Mouse (Mus musculus) hindbrain, embryonic 13.5 days (tissue): ENCODE data around the gene Plagl2. TPM values are rescaled to one million over a fixed set of nuclear protein-coding genes. Genes with fewer than 3 reads are reported as not detected.

Experiments used
- ATAC-seq: fragments of 200-750 bp; cut with Nextera tagmentation; 2 replicates; pipeline ENCODE4 v1.8.0; 2017; ENCODE audit warnings: moderate TSS enrichment; ENCODE audit not compliant: low FRiP score
- H3K27ac ChIP-seq: fragments of 300-500 bp; sonication (generic); 2 replicates; pipeline ENCODE4 v1.5.1; 2015; ENCODE audit warnings: inconsistent platforms, mild to moderate bottlenecking, moderate library complexity
- H3K27me3 ChIP-seq: fragments of 300-500 bp; sonication (generic); 2 replicates; pipeline ENCODE4 v1.6.1; 2015; ENCODE audit warnings: mild to moderate bottlenecking, inconsistent platforms
- H3K36me3 ChIP-seq: fragments of 300-500 bp; sonication (generic); 2 replicates; pipeline ENCODE4 v1.6.1; 2015; ENCODE audit warnings: mild to moderate bottlenecking, inconsistent platforms
- H3K4me1 ChIP-seq: fragments of 300-500 bp; sonication (generic); replicated peaks from 2 replicates; pipeline ENCODE4 v1.6.1; 2015; ENCODE audit warnings: inconsistent platforms
- H3K4me2 ChIP-seq: fragments of 300-500 bp; sonication (generic); 2 replicates; pipeline ENCODE4 v1.6.1; 2015; ENCODE audit warnings: inconsistent platforms, mild to moderate bottlenecking, moderate library complexity
- H3K4me3 ChIP-seq: fragments of 300-500 bp; sonication (generic); 2 replicates; pipeline ENCODE4 v1.5.1; 2015; ENCODE audit warnings: mild to moderate bottlenecking, inconsistent platforms
- H3K9ac ChIP-seq: fragments of 300-500 bp; sonication (generic); 2 replicates; pipeline ENCODE4 v1.6.1; 2015; ENCODE audit warnings: mild to moderate bottlenecking, inconsistent platforms
- H3K9me3 ChIP-seq: fragments of 300-500 bp; sonication (generic); 2 replicates; pipeline ENCODE4 v1.6.1; 2016; ENCODE audit warnings: inconsistent platforms
- WGBS: fragments of 180-500 bp; shearing (Covaris S2); methylation state at CpG from one replicate; pipeline ENCODE4 v1.1.7; 2015; 5-methylcytosine and 5-hydroxymethylcytosine counted together
- polyA plus RNA-seq: library from polyadenylated mRNA; unstranded; fragments of >200 nt; fragmentation: Nextera tagmentation; extraction: Ambion mirVana; gene quantifications from 2 replicates; pipeline ENCODE4 v1.2.1, GENCODE M21; 2015

The Plagl2 gene
- polyA plus RNA-seq, 1 experiment from 2014 or later = 7.2 TPM

GRCm38 (mm10) chr2:153211451-153211850, 29.8 kb downstream of the Plagl2 start:
- no peak overlapping the region for H3K27ac ChIP-seq
- H3K4me3 ChIP-seq = no peak overlapping the region
- no peak for ATAC-seq
- H3K9me3 ChIP-seq = no peaks in the 10 kb centered on the region
- peaks cover 41% of the 10 kb centered on the region for H3K36me3 ChIP-seq
- H3K4me1 ChIP-seq = no peaks in the 10 kb centered on the region
- H3K9ac ChIP-seq = no peak overlapping the region
- H3K4me2 ChIP-seq = no peak overlapping the region
- 96% methylated on average over 5 of the region's 5 CpGs for WGBS
- no peaks in the 10 kb centered on the region for H3K27me3 ChIP-seq

- peaks cover 62% of the 10 kb centered on the region for H3K36me3 ChIP-seq
- ATAC-seq = no peak
- H3K4me1 ChIP-seq = no peaks in the 10 kb centered on the region
- no peak overlapping the region for H3K4me2 ChIP-seq
- 95% methylated on average over 5 of the region's 5 CpGs for WGBS
- no peak overlapping the region for H3K4me3 ChIP-seq
- H3K27me3 ChIP-seq = no peaks in the 10 kb centered on the region
- no peak overlapping the region for H3K27ac ChIP-seq
- H3K9ac ChIP-seq = no peak overlapping the region
- no peaks in the 10 kb centered on the region for H3K9me3 ChIP-seq
Observed at GRCm38 (mm10) chr2:153209286-153209685, 31.9 kb downstream of the Plagl2 start.

- Histone ChIP-seq H3K9me3 (no peaks in the 10 kb centered on the region), H3K36me3 (peaks cover 72% of the 10 kb centered on the region), H3K27me3 (no peaks in the 10 kb centered on the region), H3K27ac (no peak overlapping the region), H3K4me3 (no peak overlapping the region), H3K9ac (no peak overlapping the region), H3K4me2 (no peak overlapping the region), H3K4me1 (no peaks in the 10 kb centered on the region)
- 96% methylated on average over 2 of the region's 2 CpGs for WGBS
- no peak for ATAC-seq
Observed at GRCm38 (mm10) chr2:153208149-153208548, 33.1 kb downstream of the Plagl2 start.

GRCm38 (mm10) chr2:153202766-153203165, 38.5 kb downstream of the Plagl2 start:
- H3K27me3 ChIP-seq = no peaks in the 10 kb centered on the region
- no peaks in the 10 kb centered on the region for H3K4me1 ChIP-seq
- WGBS = 56% methylated on average over 1 of the region's 1 CpGs
- no peak overlapping the region for H3K4me2 ChIP-seq
- H3K9me3 ChIP-seq = no peaks in the 10 kb centered on the region
- ATAC-seq = no peak
- no peak overlapping the region for H3K27ac ChIP-seq
- H3K36me3 ChIP-seq = peaks cover 89% of the 10 kb centered on the region
- H3K4me3 ChIP-seq = no peak overlapping the region
- no peak overlapping the region for H3K9ac ChIP-seq

- no peak for ATAC-seq
- Histone ChIP-seq H3K4me3 (no peak overlapping the region), H3K9me3 (no peaks in the 10 kb centered on the region), H3K4me2 (no peak overlapping the region), H3K9ac (no peak overlapping the region), H3K36me3 (peaks cover 82% of the 10 kb centered on the region), H3K27me3 (no peaks in the 10 kb centered on the region), H3K27ac (no peak overlapping the region), H3K4me1 (no peaks in the 10 kb centered on the region)
- 91% methylated on average over 2 of the region's 2 CpGs for WGBS
Observed at GRCm38 (mm10) chr2:153199114-153199513, 42.1 kb downstream of the Plagl2 start.

GRCm38 (mm10) chr2:153198485-153198884, 42.7 kb downstream of the Plagl2 start:
- Histone ChIP-seq H3K4me3 (no peak overlapping the region), H3K27ac (no peak overlapping the region), H3K36me3 (peaks cover 79% of the 10 kb centered on the region), H3K9ac (no peak overlapping the region), H3K9me3 (no peaks in the 10 kb centered on the region), H3K4me1 (no peaks in the 10 kb centered on the region), H3K27me3 (no peaks in the 10 kb centered on the region), H3K4me2 (no peak overlapping the region)
- ATAC-seq = no peak
- 82% methylated on average over 5 of the region's 5 CpGs for WGBS

- Histone ChIP-seq H3K36me3 (peaks cover 86% of the 10 kb centered on the region), H3K4me1 (no peaks in the 10 kb centered on the region), H3K4me3 (no peak overlapping the region), H3K9me3 (no peaks in the 10 kb centered on the region), H3K4me2 (no peak overlapping the region), H3K9ac (no peak overlapping the region), H3K27me3 (no peaks in the 10 kb centered on the region), H3K27ac (no peak overlapping the region)
- 95% methylated on average over 3 of the region's 3 CpGs for WGBS
- no peak for ATAC-seq
Observed at GRCm38 (mm10) chr2:153194255-153194654, 47.0 kb downstream of the Plagl2 start.

- no peaks in the 10 kb centered on the region for H3K9me3 ChIP-seq
- H3K4me1 ChIP-seq = no peaks in the 10 kb centered on the region
- H3K4me3 ChIP-seq = no peak overlapping the region
- no peaks in the 10 kb centered on the region for H3K27me3 ChIP-seq
- peaks cover 92% of the 10 kb centered on the region for H3K36me3 ChIP-seq
- H3K4me2 ChIP-seq = no peak overlapping the region
- no peak for ATAC-seq
- no peak overlapping the region for H3K27ac ChIP-seq
- H3K9ac ChIP-seq = no peak overlapping the region
- 85% methylated on average over 2 of the region's 2 CpGs for whole genome bisulfite sequencing
Observed at GRCm38 (mm10) chr2:153191242-153191641, 50.0 kb downstream of the Plagl2 start.

GRCm38 (mm10) chr2:153187848-153188247, 53.4 kb downstream of the Plagl2 start:
- WGBS = 86% methylated on average over 2 of the region's 2 CpGs
- H3K27me3 ChIP-seq = no peaks in the 10 kb centered on the region
- no peak for ATAC-seq
- H3K4me1 ChIP-seq = no peaks in the 10 kb centered on the region
- peaks cover 99% of the 10 kb centered on the region for H3K36me3 ChIP-seq
- H3K9me3 ChIP-seq = no peaks in the 10 kb centered on the region
- no peak overlapping the region for H3K4me2 ChIP-seq
- no peak overlapping the region for H3K27ac ChIP-seq
- H3K9ac ChIP-seq = no peak overlapping the region
- H3K4me3 ChIP-seq = no peak overlapping the region

- H3K9ac ChIP-seq = no peak overlapping the region
- no peak overlapping the region for H3K4me3 ChIP-seq
- no peaks in the 10 kb centered on the region for H3K4me1 ChIP-seq
- 79% methylated on average over 2 of the region's 2 CpGs for WGBS
- no peaks in the 10 kb centered on the region for H3K27me3 ChIP-seq
- no peak for ATAC-seq
- peaks cover 99% of the 10 kb centered on the region for H3K36me3 ChIP-seq
- H3K27ac ChIP-seq = no peak overlapping the region
- no peaks in the 10 kb centered on the region for H3K9me3 ChIP-seq
- H3K4me2 ChIP-seq = no peak overlapping the region
Observed at GRCm38 (mm10) chr2:153186176-153186591, 55.0 kb downstream of the Plagl2 start.

GRCm38 (mm10) chr2:153179961-153180360, 61.3 kb downstream of the Plagl2 start:
- H3K9me3 ChIP-seq = no peaks in the 10 kb centered on the region
- H3K4me1 ChIP-seq = no peaks in the 10 kb centered on the region
- no peak overlapping the region for H3K9ac ChIP-seq
- no peak overlapping the region for H3K4me3 ChIP-seq
- H3K27ac ChIP-seq = no peak overlapping the region
- H3K4me2 ChIP-seq = no peak overlapping the region
- peaks cover 58% of the 10 kb centered on the region for H3K36me3 ChIP-seq
- ATAC-seq = no peak
- WGBS = 86% methylated on average over 3 of the region's 3 CpGs
- no peaks in the 10 kb centered on the region for H3K27me3 ChIP-seq

- H3K4me2 ChIP-seq = no peak overlapping the region
- H3K36me3 ChIP-seq = peaks cover 53% of the 10 kb centered on the region
Observed at GRCm38 (mm10) chr2:153179126-153179860, 61.9 kb downstream of the Plagl2 start.

More at GRCm38 (mm10) chr2:153179126-153179860, 61.9 kb downstream of the Plagl2 start:
- WGBS = 85% methylated on average over 10 of the region's 10 CpGs
- no peaks in the 10 kb centered on the region for H3K4me1 ChIP-seq
- H3K4me3 ChIP-seq = no peak overlapping the region
- H3K27ac ChIP-seq = no peak overlapping the region
- ATAC-seq = no peak
- H3K27me3 ChIP-seq = no peaks in the 10 kb centered on the region
- no peak overlapping the region for H3K9ac ChIP-seq
- no peaks in the 10 kb centered on the region for H3K9me3 ChIP-seq
